Mouse (Mus musculus): ENCODE measurements around the gene Map4. TPM values are rescaled to one million over a fixed set of nuclear protein-coding genes. Genes with fewer than 3 reads are reported as not detected.

The Map4 gene
- polyA plus RNA-seq, 1 experiment from 2014 or later = 62.0 TPM

Small RNAs within 50 kb of the gene (microRNA-seq; reads per million reads assigned to microRNA genes)
- gene Mir7089 = 1.3 reads per million

Other genes with a start within 250 kb of the Map4 start
- gene Fbxw18, start 228.8 kb upstream of the Map4 start, polyA plus RNA-seq (2014; fragmentation: Nextera tagmentation; extraction: Ambion mirVana) = 0.17 TPM in 1 of 2 replicates, not detected in the other
- 0.13 TPM in 1 of 2 replicates, not detected in the other for gene Fbxw26, start 185.4 kb upstream of the Map4 start, polyA plus RNA-seq (2014; fragmentation: Nextera tagmentation; extraction: Ambion mirVana)
- gene Fbxw27, start 140.8 kb upstream of the Map4 start, polyA plus RNA-seq (2014; fragmentation: Nextera tagmentation; extraction: Ambion mirVana) = not detected in 2 replicates
- gene Spink8, start 119.2 kb upstream of the Map4 start, polyA plus RNA-seq (2014; fragmentation: Nextera tagmentation; extraction: Ambion mirVana) = not detected in 2 replicates
- gene Nme6, start 98.7 kb upstream of the Map4 start, polyA plus RNA-seq (2014; fragmentation: Nextera tagmentation; extraction: Ambion mirVana) = 59.9 and 74.0 TPM in 2 replicates
- 7.5 and 7.8 TPM in 2 replicates for gene Camp, start 81.8 kb upstream of the Map4 start, polyA plus RNA-seq (2014; fragmentation: Nextera tagmentation; extraction: Ambion mirVana)
- 25.2 and 29.8 TPM in 2 replicates for gene Cdc25a, start 55.9 kb upstream of the Map4 start, polyA plus RNA-seq (2014; fragmentation: Nextera tagmentation; extraction: Ambion mirVana)
- gene Smarcc1, start 186.2 kb downstream of the Map4 start, polyA plus RNA-seq (2014; fragmentation: Nextera tagmentation; extraction: Ambion mirVana) = 143 and 158 TPM in 2 replicates
- 123 and 125 TPM in 2 replicates for gene Dhx30, start 186.4 kb downstream of the Map4 start, polyA plus RNA-seq (2014; fragmentation: Nextera tagmentation; extraction: Ambion mirVana)